Mouse (Mus musculus) naive thymus-derived CD4-positive, alpha-beta T cell, adult 2 months (primary cell): ENCODE results near the gene Olfr429.
"Not testable (repeated sequence)": the region's sequence is repeated elsewhere in the genome, so short reads cannot be mapped to it uniquely, and the experiment has no call there.

Source experiments
- DNase-seq: peaks from one replicate; pipeline ENCODE4 v3.0.0-alpha.2; 2011; ENCODE audit warnings: low read depth

Olfr429 gene

GRCm38 (mm10) chr1:174084031-174084430, at the start of gene Olfr429:
TSS of gene Olfr429 (plus strand) at chr1:174084331.
- DNase-seq, result no peak

- DNase-seq, result no peak
These were observed 48.3 kb upstream of the Olfr429 start for GRCm38 (mm10) chr1:174035841-174036240.

- DNase-seq, result no peak
These were observed 45.7 kb upstream of the Olfr429 start for GRCm38 (mm10) chr1:174038480-174038879.

GRCm38 (mm10) chr1:174040523-174041177, 43.5 kb upstream of the Olfr429 start, which contains the start of gene Olfr433:
TSS of gene Olfr433 (plus strand) at chr1:174040705.
- DNase-seq, result peak; percentile 77

GRCm38 (mm10) chr1:174042091-174042884, 41.8 kb upstream of the Olfr429 start:
- DNase-seq, result not testable (repeated sequence)

GRCm38 (mm10) chr1:174044431-174044830, 39.7 kb upstream of the Olfr429 start:
- DNase-seq, result no peak

GRCm38 (mm10) chr1:174048227-174048626, 35.9 kb upstream of the Olfr429 start:
- not testable (repeated sequence) for DNase-seq

- no peak for DNase-seq
These were observed 35.2 kb upstream of the Olfr429 start, which contains the start of gene Olfr432 for GRCm38 (mm10) chr1:174048893-174049292. TSS of gene Olfr432 (plus strand) at chr1:174049205.

- not testable (repeated sequence) for DNase-seq
These were observed 34.8 kb upstream of the Olfr429 start for GRCm38 (mm10) chr1:174049357-174049756.

GRCm38 (mm10) chr1:174050532-174050931, 33.6 kb upstream of the Olfr429 start:
- DNase-seq, result no peak

- DNase-seq, result no peak
These were observed 32.6 kb upstream of the Olfr429 start for GRCm38 (mm10) chr1:174051515-174051914.

- no peak for DNase-seq
These were observed 32.1 kb upstream of the Olfr429 start for GRCm38 (mm10) chr1:174051931-174052536.

- no peak for DNase-seq
These were observed 31.1 kb upstream of the Olfr429 start for GRCm38 (mm10) chr1:174052981-174053380.

GRCm38 (mm10) chr1:174055248-174055647, 28.9 kb upstream of the Olfr429 start:
- DNase-seq, result no peak

GRCm38 (mm10) chr1:174066305-174066704, 17.8 kb upstream of the Olfr429 start, which contains the start of gene Olfr430:
TSS of gene Olfr430 (plus strand) at chr1:174066605.
- DNase-seq, result no peak

- no peak for DNase-seq
These were observed 12.5 kb downstream of the Olfr429 start, which contains the start of gene Olfr427 for GRCm38 (mm10) chr1:174096591-174096990. TSS of gene Olfr427 (plus strand) at chr1:174096891.

- peak; percentile 26 for DNase-seq
These were observed 19.6 kb downstream of the Olfr429 start for GRCm38 (mm10) chr1:174103735-174104134.

GRCm38 (mm10) chr1:174121062-174121461, 36.9 kb downstream of the Olfr429 start, which contains the start of gene Olfr231:
TSS of gene Olfr231 (minus strand) at chr1:174121162.
- no peak for DNase-seq

GRCm38 (mm10) chr1:174131217-174131616, 47.1 kb downstream of the Olfr429 start, which contains the start of gene Olfr424:
TSS of gene Olfr424 (plus strand) at chr1:174131517.
- no peak for DNase-seq

- no peak for DNase-seq
These were observed 47.9 kb downstream of the Olfr429 start for GRCm38 (mm10) chr1:174131999-174132398.
